Mouse (Mus musculus): Measurements from ENCODE around the gene Defb29.

The Defb29 gene

DNA sequence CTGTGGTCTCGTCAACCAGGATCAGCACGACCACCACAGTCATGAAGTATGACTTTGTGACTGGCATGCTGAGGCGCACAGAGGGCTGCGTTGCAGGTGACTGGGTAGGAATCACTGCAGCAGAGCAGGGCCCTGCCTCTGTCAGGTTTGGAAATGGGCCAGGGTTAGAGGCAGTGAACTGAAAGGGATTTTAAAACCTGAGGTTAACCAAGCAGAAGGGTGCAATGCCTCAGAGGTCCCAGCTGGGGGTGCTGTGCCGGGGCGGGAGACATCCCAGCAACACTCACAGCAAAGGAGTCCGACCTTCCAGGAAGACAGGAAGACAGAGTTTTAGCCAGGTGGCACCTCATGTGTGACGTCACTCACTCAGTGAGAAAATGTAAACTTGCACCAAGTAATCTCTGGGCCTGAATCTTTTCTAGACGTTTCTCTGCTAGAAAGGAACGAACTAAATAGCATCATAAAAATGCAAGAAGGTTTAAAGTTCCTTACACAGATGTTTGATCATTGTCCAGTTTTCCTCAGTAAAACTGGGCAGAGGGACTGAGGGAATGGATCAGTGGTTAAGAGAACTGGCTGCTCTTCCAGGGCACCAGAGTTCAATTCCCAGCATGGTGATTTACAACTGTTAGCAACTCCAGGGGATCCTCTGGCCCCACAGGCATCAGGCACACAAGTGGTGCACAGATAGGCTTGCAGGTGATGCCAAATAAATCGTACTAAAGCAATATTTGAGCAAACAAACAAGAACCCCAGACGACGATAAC lies at the start of gene Defb29:
Gene Defb29 (minus strand): TSS at position 155 of the 767 bp plus-strand sequence.
- DNase-seq (ENCODE audit: low read depth, low spot score), result peak; percentile 66

DNA sequence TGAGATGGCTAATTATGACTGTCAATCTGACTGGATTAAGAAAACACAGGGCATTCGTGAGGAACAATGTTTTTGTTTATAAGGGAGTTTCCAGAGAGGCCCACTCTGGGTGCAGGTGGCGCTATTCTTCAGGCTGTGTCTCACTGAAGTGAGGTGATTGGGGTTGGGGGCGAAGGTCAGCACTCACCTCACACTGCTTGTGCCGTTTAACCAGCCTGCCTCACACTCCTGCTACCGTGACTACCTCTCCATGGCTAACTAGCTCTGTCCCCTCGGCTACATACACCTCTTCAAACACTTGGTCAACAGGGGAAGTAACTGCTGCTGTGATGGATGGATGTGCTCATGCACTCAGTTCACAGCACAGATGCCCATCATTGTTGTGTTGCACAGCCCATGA lies 49.1 kb upstream of the Defb29 start:
- no peak for DNase-seq (ENCODE audit: low read depth, low spot score)

DNA sequence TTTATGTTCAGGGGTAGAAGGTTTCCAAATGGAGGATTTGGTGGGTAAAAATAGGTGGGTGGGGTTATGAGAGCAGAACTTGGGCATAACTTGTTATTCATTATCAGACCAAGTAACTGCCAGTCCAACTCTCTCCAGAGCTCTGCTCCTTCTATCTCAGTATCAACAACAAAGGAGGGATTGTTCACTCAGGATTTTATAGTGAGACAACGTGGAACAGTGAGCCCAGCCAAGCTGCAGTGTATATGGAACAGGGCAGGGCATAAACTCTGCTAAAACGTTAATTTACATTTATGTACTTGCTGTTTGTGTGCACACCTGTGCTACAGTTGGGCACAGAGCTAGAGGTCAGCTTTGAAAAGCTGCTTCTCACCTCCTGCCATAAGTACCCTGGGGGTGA lies 48.6 kb upstream of the Defb29 start:
- no peak for DNase-seq (ENCODE audit: low read depth, low spot score)

DNA sequence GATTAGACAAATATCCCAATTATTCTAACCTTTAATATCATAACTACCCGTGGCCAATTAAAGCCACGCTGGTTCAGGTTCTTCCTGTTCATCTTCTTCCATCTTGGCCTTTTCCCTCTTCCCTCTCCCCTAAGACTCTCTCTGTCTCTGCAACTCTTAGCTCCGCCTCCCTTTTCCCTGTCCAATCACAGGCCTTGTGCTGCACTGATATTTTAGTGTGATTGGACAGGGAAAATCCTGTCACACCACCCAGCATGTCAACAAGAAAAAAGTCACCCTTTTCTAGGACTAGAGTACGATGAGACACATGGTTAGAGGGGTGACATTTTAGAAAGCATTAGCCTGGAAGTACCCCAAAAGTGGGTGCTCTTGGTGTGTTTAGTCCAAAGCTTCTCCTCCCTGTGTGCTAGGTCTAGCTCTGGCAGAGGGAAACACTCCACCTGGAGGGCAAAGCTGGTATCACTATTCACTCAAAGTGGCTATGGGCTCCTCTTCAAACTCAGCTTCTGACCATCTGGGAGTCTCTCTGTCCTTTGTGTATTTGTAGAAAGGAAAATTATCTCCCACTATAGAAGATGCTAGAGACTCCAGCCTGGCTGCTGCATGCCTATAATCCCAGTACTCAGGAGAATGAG lies 47.1 kb upstream of the Defb29 start:
- peak; percentile 81 for DNase-seq (ENCODE audit: low read depth, low spot score)

DNA sequence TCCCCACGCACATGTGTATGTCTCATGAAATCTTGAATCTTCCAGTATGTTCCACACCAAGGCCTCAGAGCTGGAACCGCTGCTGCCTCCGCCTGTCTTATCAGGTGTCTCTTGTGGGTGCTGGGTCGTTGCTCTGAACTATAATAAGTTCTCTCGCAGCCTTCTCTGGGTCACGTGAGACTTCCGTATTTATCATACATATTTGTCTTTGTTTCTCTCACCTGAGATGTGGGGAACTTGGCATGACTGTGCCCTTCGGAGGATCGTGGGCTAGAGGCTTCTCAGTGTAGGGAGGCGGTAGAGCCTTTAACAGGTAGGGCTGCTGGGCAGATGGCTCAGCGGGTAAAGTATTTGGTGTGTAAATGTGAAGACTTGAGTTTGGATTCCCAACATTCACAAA lies 40.7 kb upstream of the Defb29 start:
- DNase-seq (ENCODE audit: low read depth, low spot score), result no peak

DNA sequence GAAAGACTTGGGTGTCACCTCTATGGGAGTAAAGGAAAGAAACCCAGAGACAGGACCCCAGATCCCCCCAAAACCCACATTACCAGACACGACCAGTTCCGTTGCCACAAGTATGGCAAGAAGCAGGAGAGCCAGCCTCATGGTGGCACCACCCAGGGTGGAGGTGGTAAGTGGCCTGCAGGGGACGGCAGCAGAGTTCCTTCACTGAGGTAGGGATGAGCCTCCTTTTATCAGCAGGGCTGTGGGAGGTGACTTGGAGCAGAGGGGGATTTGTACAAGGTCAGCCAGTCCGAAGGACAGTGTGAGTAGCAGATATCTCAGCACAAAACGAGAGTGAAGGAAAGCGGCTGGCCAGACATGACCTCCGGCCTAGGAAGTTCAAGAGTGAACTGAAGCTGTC lies 40.2 kb upstream of the Defb29 start, which contains the start of gene Defb19:
Gene Defb19 (minus strand): TSS at position 206 of the 400 bp plus-strand sequence.
- no peak for DNase-seq (ENCODE audit: low read depth, low spot score)

DNA sequence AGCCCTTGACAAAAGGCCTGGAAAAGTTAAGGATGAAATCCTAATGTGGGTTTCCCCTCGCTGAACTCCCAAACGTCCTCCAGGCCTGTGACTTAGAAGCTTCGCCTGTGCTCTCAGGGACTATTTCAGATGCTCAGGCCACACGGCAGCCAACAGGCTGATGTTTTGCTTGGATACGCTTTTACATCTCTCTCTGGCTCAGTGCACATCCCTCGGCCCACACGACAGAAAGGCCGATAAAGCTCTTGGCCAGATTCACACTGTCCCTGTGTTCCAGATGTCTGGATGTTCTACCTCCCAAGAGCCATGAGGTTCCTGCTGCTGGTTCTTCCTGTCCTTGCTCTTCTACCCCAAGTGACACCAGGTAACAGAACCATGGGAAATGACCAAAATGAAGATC lies 33.6 kb upstream of the Defb29 start:
- no peak for DNase-seq (ENCODE audit: low read depth, low spot score)

DNA sequence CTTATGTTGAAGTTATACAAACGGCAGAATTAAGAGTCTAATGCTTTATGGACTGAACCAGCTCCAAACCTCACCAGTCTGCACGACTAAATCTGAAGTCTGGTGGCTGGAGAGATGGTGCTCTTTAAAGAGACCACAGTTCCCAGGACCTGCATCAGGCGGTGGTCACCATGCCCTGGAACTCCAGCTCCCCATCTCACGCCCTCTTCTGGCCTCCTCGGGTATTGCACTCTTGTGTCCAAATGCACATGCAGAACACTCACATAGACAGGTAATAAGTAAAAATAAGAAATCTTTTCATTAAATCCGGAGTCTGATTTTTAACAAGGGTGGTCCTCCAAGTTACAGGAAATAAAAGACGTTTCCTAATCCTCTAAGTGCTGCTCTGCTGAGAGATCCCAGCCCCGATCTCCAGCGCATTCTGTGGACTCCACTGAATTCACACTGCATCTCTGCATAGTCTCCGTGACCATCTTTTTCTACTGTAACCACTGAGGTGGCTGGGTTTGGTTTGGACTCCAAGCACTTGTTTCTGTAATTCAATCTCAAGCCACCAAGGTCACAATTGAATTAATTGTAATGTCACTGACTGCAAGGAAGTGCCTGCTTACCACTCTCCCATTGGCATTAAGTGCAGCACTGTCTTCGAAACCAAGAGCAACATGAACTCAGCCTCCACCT lies 32.4 kb upstream of the Defb29 start, which contains the start of gene Defb21:
Gene Defb21 (plus strand): TSS at position 631 of the 681 bp plus-strand sequence.
- DNase-seq (ENCODE audit: low read depth, low spot score), result peak; percentile 59

DNA sequence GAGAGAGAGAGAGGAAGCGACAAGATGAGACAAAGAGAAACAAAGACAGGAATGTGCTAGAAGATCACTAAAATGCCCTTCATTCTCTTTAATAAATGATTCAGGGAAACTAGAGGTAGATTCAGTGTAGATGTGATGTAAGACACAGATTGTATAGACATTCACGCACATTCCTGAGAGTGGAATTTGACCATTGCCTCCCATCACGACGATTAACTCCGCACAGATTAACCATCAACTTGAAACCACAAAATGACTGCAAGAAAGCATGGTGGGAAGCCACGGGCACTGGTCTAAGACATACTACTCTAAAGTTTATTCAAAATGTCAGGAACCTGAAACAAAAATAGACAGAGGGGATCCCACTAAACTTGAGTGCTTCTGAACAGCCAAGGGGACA lies 30.4 kb upstream of the Defb29 start:
- DNase-seq (ENCODE audit: low read depth, low spot score), result no peak

DNA sequence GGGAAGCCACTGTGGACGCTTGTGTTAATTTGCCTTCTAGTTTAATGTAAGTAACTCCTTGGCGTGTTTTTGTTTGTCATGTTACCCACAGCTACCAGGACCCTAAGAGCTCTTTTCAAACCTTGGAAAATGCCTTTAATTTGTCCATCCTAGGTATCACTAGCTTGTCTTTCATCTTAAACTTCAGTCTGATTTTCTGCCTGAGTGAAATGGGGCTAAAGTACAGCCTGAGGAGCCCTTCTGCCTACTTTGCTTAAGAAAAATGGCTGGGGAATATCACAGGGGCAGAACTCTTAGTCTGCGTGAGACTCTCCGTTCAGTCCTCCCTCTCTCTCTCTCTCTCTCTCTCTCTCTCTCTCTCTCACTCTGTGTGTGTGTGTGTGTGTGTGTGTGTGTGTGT lies 30.0 kb upstream of the Defb29 start:
- DNase-seq (ENCODE audit: low read depth, low spot score), result no peak

DNA sequence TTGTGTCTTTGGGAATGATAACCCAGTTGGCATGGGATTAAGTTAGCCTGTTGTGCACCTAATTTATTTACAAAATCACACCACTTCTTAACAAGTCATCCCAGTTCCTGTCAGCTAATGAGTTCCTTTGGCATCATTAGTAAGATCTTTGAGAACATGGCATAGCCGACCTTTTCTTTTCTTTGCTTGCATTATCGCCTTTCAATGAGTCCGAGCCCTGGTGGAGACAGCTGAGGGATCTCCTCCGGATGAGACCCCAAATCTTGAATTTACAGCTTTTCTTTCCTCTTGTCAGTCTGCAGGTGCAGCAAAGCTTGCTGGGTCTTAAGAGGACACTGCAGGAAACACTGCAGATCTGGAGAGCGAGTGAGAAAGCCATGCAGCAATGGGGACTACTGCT lies 29.1 kb upstream of the Defb29 start, which contains the start of gene Gm17416:
Gene Gm17416 (plus strand): TSS at position 301 of the 400 bp plus-strand sequence.
- no peak for DNase-seq (ENCODE audit: low read depth, low spot score)

DNA sequence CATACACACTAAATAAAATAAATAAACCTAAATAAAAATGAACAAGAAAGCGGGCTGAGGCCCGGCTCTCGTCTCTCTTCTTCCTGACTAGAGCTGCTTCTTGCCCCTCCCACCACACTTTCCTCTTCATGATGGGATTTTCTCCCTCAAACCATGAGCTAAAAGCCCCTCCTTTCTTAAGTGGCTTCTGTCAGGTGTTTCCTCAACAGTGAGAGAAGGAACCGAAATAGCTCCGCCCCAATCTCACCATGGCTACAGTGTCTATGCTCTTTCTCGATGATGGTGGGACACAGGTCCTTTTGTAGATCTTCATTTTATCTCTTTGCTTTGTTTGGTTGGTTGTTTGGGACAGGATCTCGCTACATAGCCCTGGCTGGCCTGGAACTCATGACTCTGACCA lies 16.8 kb upstream of the Defb29 start:
- no peak for DNase-seq (ENCODE audit: low read depth, low spot score)

DNA sequence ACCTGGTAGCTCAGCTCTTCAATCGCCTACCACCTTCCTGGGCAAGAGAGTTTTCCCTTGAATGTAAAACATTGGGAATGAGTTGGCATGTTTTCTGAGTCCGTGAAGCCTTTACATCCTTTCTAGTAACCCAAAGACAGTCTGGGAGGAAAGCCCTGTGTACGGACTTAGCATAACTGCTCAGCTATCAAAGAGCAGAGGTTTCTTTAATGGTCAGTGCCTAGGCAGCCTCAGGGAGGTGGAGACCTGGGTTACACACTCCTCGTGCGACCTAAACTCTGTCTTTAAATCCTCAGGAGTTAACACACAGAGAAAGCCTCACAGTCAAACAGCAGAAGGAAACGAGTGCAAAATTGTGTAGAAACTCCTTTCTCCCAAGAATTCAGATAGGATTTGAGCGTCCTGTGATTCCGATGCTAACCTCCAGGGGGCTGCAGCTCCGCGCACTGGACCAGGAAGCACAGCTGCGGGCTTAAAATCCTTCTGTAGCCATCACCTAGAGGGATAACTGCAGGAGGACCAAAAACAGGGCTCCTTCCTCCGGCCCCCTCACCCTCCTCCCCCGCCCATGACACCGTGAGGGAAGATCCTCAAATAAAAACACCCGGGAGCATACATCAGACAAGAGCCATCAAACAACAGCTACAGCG lies 14.0 kb upstream of the Defb29 start:
- DNase-seq (ENCODE audit: low read depth, low spot score), result peak; percentile 64

DNA sequence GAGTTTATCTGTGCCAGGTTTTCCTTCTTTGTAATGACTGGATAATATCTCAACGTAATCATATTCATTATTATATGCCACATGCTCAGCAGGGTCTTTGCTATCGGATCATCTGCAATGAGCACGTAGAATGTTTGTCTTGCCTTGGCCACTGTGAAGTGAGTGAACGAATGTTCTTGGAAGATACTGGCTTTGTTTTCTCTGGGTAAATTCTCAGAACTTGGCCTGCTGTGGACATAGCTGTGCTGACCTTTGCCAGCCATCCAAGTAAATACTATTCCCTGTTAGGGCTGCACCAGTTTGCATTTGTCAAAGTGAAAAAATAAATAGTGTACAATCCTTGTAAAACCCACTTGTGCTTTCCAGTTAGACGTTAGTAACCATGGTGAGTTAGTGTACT lies 8.2 kb upstream of the Defb29 start:
- no peak for DNase-seq (ENCODE audit: low read depth, low spot score)

DNA sequence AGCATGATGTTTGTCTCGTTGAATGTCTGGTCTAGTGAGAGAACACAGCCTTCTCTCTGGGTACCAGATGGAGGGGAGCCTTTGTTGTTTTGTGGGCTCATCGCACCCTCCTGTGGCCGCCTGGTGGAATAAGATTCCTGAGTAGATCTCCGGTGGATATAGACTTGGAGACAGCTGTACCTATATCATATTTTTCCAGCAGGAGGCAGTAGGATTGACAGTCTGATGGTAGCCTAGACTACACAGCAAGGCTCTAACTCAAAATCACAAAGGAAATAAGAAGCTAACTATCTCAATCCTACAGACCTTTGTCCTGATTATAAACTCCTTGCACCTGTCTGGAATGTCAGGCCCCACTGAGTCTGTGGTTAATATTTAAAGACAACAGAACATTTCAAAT lies 4.8 kb upstream of the Defb29 start:
- DNase-seq (ENCODE audit: low read depth, low spot score), result peak; percentile 82

DNA sequence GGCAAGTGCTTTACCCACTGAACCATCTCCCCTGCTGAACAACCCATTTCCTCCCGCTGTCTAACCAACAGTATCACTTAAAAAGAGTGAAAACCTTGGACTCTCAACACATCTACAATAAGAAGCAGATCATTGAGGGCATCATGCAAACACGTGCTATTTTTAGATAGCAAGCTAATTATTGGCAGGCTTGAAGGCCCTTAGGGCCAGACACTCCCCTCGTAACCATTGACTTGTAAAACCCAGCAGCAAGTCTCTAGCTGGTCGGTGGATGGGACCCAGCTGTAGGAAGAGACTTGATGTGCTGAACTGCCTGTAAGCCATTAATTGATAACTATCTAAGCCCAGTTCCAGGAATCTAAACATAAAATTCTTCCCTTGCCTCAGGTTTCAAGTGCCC lies 3.6 kb upstream of the Defb29 start:
- no peak for DNase-seq (ENCODE audit: low read depth, low spot score)

DNA sequence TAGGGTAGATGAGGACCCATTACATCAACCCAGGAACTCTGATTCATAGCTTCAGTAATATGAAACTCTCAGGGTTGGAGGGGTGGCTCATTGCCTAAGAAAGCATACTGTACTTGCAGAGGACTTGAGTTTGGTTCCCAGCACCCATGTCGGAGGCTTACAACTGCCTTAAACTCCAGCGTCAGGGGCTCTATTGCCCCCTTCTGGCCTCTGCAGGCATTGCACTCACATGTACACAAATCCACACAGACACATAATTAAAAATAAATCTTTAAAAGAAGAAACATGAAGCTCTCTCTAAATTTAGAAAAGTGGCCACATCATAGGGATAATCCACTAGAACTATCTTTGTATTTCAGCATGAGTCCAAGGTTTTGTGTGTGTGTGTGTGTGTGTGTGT lies 3.0 kb upstream of the Defb29 start:
- peak; percentile 49 for DNase-seq (ENCODE audit: low read depth, low spot score)

DNA sequence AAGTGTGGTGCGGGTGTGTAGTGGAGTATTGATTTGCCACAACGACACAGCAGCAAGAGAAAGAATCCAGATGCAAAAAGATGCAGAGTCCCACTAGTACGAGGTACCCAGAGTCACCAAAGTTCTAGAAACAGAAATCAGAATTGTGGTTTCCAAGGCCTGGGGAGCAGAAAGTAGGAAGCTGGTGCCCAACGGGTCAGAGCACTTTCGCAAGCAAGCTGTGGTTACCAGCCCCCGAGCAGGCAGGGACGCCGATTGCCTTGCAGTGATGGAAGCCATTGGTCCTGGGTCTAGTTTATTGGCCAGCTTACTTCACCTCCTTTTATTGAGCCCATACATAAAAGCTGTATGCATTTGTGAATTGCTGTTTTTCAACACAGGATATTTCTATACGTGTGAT lies 2.1 kb upstream of the Defb29 start:
- DNase-seq (ENCODE audit: low read depth, low spot score), result no peak

DNA sequence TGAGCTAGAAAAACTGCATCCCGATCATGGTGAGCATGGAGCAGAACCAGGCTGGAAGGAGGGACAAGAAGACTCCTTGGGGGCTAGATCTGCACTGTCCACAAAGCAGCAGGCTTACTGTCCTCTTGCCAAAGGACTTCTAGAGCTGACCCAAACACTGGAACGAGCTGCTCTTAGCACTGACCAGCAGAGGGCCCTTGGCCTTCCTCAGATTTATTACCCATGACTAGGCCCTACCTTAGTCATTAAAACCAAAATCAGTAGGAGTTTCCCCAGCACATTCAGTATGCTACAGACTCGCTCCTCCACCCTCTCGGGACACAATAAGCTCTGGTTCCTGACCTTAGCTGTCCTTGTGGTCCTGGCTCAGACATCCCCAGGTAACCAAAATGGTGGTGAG lies 21.9 kb downstream of the Defb29 start, which contains the start of gene Defb28:
Gene Defb28 (plus strand): TSS at position 275 of the 400 bp plus-strand sequence.
- DNase-seq (ENCODE audit: low read depth, low spot score), result no peak

DNA sequence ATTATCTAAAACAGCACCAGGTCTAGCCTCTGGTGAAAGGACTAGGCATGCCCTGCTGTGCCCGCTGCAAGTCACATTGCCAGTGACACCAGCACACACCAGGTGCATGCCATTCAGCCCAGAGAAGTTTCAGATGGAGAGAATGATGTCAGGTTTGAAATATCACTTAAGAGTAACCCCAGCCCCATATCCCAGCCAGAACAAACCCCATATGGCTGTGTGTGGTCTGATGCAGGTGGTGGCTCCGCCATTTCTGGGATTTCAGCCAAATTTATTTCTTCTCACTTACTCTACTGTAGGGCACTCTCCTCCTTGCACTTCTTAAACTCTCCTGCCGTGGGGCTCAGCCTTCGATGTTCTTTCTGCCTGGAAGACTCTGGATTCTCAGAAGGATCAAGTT lies 23.8 kb downstream of the Defb29 start:
- DNase-seq (ENCODE audit: low read depth, low spot score), result no peak

DNA sequence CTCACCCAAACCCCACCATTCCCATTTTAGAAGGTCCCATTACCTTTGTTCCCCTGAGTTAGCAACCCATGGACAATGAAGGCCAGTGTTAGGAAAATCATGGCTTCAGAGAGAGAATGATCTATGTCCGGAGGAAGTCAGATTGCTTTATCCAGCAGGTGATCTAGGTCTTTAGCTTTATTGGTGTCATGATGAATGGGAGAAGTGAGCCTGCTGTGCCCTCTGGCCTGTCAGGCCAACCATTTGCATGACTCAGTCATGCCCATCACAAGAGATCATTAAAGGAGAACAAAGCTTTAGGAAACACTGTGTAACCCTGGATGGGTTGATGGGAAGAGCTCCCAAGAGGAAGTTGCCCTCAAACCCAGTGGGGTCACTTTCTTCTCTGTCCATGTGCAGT lies 28.3 kb downstream of the Defb29 start, which contains the start of gene Defb26:
Gene Defb26 (minus strand): TSS at position 101 of the 400 bp plus-strand sequence.
- DNase-seq (ENCODE audit: low read depth, low spot score), result no peak

DNA sequence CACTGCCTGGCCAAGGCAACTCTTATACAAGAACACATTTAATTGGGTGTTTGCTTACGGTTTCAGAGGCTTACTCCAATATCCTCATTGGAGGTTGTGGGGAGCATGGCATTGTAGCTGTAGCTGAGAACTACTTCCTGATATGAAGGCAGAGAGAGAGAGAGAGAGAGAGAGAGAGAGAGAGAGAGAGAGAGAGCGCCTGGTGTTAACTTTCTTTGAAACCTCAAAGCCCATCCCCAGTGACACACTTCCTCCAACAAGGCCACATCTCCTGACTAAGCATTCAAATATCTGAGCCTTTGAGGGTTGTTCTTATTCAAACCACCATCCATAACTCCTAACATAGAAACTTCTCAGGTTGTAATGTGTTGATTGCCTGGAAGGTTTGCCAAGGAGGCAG lies 35.9 kb downstream of the Defb29 start:
- DNase-seq (ENCODE audit: low read depth, low spot score), result no peak
